Mouse (Mus musculus): ENCODE results near the gene Itga9.

The Itga9 gene

DNA sequence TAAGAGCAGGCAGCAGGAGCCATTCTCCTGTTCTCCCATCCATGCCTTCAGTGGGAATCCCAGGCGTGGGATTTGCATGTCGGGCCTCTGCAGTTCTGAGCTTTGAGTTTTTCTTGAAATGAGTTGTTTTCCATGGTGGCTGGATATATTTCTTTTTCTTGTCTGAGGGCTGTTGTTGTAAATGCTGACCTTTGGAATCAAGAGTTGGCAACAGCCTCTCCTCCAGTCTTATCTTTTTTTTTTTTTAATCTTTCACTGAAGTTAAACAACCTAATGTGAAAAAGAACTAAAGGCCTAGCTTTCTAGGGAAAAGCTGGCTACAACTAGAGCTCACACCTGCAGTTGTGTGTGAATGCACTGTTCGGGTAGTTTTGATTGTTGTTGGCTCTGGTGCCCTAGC, 240.3 kb downstream of the Itga9 start:
- POLR2A ChIA-PET, result no interaction called here
- CTCF ChIA-PET, result interaction anchor here in 2 of 4 experiments (0.5 to 0.6 kb wide), 2 partner anchors 61 to 1322 kb away, joined by 4 to 7 read pairs; no protein-coding TSS in a partner anchor

DNA sequence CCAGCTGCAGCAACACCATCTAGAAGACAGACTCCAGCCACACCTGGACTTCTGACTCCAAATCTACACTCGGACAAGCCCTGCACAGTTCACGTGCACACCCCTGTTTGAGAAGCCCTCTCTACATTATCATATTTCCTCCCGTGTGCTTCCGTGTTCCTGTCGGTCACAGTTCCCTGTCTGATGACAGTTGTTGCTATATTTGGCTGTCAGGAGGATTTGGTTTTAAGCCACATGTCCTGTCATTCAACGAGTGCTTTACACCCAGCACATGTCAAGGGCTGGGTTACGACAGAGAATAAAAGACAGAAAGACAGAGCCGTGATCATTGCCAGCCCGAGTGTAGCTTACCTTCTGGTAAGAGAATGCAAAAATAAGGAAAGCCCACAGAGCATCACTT, 250.2 kb downstream of the Itga9 start:
- ChIA-PET CTCF (no interaction called here), POLR2A (interaction anchor here in 1 of 4 experiments (1.3 kb wide), 1 partner anchor 15 kb away, joined by 3 read pairs; no protein-coding TSS in a partner anchor)

GRCm38 (mm10) chr9:118860613-118861141, 254.2 kb downstream of the Itga9 start:
- POLR2A ChIA-PET, result interaction anchor here in 2 of 4 experiments (0.6 to 3.1 kb wide), 4 partner anchors 29 to 455 kb away, joined by 3 to 19 read pairs (median 6); no protein-coding TSS in a partner anchor
- CTCF ChIA-PET, result interaction anchor here in 1 of 4 experiments (0.8 kb wide), 1 partner anchor 11 kb away, joined by 3 read pairs; no protein-coding TSS in a partner anchor

GRCm38 (mm10) chr9:118862214-118862613, 255.7 kb downstream of the Itga9 start:
- POLR2A ChIA-PET, result interaction anchor here in 3 of 4 experiments (0.6 to 3.1 kb wide), 7 partner anchors 11 to 255 kb away, joined by 3 to 19 read pairs (median 4); no protein-coding TSS in a partner anchor

DNA sequence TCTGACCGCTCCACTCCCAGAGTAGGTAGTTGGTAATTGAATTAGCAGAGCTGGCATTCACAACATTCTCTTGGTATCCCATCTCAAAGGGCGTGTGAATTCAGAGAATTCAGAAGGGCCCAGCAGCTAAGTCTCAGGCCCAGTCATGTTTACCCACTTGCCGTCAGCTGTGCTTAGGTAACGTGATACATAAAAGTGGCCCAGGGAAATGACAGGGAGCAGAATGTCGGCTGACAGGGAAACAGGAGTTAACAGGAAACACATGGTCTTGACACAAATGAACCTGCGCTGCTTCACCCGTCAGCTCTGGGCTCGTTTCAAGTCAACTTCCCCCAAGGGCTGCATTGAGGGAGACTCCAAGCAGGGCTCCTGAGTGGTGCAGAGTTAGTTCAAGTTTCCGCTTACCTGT, 256.4 kb downstream of the Itga9 start:
- POLR2A ChIA-PET, result interaction anchor here in 3 of 4 experiments (0.6 to 3.1 kb wide), 6 partner anchors 10 to 255 kb away, joined by 3 to 19 read pairs (median 4); no protein-coding TSS in a partner anchor
- CTCF ChIA-PET, result interaction anchor here in 1 of 4 experiments (1.2 kb wide), 1 partner anchor 18 kb away, joined by 3 read pairs; no protein-coding TSS in a partner anchor

More at GRCm38 (mm10) chr9:118862214-118862613, 255.7 kb downstream of the Itga9 start:
- CTCF ChIA-PET, result interaction anchor here in 2 of 4 experiments (1.0 to 1.2 kb wide), 3 partner anchors 9 to 47 kb away, joined by 3 read pairs; no protein-coding TSS in a partner anchor

- ChIA-PET POLR2A (interaction anchor here in 2 of 4 experiments (1.1 to 1.5 kb wide), 2 partner anchors 10 to 33 kb away, joined by 3 to 6 read pairs; no protein-coding TSS in a partner anchor), CTCF (no interaction called here)
Observed at GRCm38 (mm10) chr9:118863528-118863927, 257.0 kb downstream of the Itga9 start.

DNA sequence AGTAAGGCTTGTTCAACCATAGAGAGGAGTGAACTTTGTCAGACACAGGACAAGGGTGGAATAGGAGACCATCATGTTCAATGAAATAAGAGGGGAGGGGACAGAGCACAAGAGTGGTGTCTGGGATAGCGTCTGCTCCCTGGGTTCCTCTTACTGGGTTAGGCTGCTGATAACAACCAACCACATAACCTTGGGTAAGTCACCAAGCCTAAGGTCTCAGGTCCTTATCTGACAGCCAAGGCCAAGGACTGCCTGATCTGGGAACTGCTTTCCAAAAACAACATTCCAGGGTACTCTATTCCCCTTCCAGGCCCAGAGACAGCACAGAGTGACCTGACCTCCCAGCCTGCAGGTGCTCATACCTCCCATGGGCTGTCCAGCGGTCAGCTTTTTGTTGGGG, 260.5 kb downstream of the Itga9 start:
- POLR2A ChIA-PET, result no interaction called here
- CTCF ChIA-PET, result no interaction called here

DNA sequence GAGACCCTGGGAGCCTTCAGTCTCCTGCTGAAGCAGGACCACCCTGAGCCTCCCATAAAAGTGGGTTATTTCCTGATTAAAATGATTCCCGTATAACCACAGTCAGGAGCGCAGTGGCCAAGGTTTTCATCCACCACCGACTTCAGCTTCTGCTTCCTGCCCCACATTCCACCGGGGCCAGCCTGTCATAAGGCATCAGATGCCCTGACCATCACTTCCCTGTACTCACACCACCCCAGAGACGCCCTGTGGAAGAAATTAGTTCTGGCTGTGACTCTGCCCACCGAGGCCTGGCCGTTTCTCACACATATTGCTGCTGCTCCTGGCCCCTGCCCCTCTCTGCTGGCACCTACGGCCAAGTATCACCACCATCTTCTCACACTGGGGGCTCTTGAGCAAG, 261.4 kb downstream of the Itga9 start:
- ChIA-PET POLR2A (interaction anchor here in 1 of 4 experiments (0.5 kb wide), 1 partner anchor 236 kb away, joined by 3 read pairs; no protein-coding TSS in a partner anchor), CTCF (interaction anchor here in 1 of 4 experiments (1.1 to 1.3 kb wide), 2 partner anchors 14 to 262 kb away, joined by 3 read pairs; partner anchors contain the start of gene Itga9)

GRCm38 (mm10) chr9:118871089-118871488, 264.6 kb downstream of the Itga9 start:
- POLR2A ChIA-PET, result interaction anchor here in 2 of 4 experiments (1.0 to 2.1 kb wide), 5 partner anchors 10 to 279 kb away, joined by 3 to 6 read pairs (median 4); no protein-coding TSS in a partner anchor
- CTCF ChIA-PET, result interaction anchor here (0.6 to 1.8 kb wide), 16 partner anchors 9 to 1331 kb away, joined by 3 to 8 read pairs (median 3); no protein-coding TSS in a partner anchor

DNA sequence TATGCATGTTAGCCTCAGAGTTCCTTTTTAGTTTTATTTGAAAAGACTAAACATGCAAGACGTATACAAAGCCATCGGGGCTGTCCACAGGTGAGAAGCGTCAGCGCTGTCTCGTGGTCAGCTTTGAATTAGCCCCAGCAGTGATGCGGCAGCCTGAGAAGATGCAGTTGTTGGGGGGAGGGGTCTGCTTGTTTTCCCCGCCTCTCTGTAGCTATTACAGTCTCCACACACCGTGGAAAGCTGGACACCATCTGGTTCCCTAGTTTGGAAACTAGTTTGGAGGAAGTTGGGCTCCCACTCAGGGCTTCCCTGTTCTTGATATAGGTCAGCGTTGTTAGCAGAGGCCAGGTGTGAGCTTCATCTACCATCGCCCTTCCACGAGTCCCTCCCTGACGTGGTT, 266.5 kb downstream of the Itga9 start:
- POLR2A ChIA-PET, result interaction anchor here in 1 of 4 experiments (0.7 to 1.6 kb wide), 3 partner anchors 10 to 268 kb away, joined by 3 to 4 read pairs (median 3); no protein-coding TSS in a partner anchor
- CTCF ChIA-PET, result interaction anchor here in 3 of 4 experiments (1.0 to 1.8 kb wide), 4 partner anchors 8 to 35 kb away, joined by 4 to 10 read pairs (median 4); no protein-coding TSS in a partner anchor

DNA sequence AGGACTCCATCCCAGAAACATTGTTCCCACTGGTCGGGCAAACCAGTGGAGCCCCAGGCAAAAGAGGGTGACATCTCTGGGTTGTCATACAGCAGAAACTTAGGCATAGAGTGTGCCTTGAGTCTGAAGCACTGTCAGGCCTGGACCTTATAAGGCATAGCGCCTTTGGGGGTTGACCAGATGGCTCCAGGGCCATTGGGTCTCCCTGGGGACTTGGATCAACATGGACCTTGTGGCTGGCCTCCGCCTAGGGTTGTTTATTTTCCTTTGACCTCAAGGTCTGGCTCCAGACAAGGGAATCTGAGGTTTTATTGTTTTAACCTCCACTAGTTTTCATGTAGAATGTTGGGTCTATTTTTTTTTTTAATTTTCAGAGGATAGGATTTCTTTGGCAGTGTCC, 267.1 kb downstream of the Itga9 start:
- CTCF ChIA-PET, result interaction anchor here in 1 of 4 experiments (0.6 kb wide), 1 partner anchor 573 kb away, joined by 3 read pairs; no protein-coding TSS in a partner anchor
- POLR2A ChIA-PET, result interaction anchor here in 1 of 4 experiments (1.1 to 1.6 kb wide), 2 partner anchors 11 to 43 kb away, joined by 3 to 4 read pairs; no protein-coding TSS in a partner anchor

DNA sequence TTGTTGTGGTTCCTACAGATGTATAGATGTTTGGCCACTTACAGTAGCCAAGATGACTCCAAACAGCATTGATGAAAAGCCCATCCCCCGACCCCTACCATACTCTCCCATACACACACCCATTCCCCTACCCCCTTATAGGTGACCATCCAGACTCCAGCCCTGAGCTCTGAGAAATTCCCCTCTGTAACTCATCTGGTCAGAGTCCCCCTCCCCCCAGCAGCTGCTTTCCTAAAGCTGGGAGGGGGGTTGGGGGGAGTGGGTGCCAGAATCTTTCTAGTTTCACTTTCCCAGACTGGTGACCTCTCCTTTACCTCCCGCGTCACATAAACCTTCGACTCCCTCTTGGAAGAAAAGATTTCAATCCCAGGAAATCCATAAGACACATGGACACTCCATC, 269.2 kb downstream of the Itga9 start:
- ChIA-PET POLR2A (no interaction called here), CTCF (no interaction called here)

DNA sequence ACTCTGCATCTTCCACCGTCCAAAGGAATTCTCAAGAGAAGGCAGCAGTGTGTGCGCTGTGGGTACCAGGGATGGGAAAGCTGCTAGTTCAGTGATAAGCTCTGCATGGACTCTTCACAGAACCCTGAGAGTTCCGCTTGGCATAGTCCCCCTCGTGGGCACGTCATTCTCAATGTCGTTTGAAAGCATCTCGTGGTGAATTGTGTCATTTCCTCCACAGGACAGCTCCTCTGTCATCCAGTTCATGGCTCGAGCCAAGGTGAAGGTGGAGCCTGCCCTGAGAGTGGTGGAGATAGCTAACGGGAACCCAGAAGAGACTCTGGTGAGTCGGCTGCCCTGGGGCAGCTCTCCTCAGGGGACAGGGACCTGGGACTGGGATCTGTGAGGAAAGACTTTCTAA, 270.4 kb downstream of the Itga9 start:
- ChIA-PET POLR2A (interaction anchor here in 1 of 4 experiments (0.6 kb wide), 1 partner anchor 139 kb away, joined by 3 read pairs; no protein-coding TSS in a partner anchor), CTCF (no interaction called here)

GRCm38 (mm10) chr9:118877365-118878008, 271.0 kb downstream of the Itga9 start:
- POLR2A ChIA-PET, result no interaction called here
- CTCF ChIA-PET, result no interaction called here

DNA sequence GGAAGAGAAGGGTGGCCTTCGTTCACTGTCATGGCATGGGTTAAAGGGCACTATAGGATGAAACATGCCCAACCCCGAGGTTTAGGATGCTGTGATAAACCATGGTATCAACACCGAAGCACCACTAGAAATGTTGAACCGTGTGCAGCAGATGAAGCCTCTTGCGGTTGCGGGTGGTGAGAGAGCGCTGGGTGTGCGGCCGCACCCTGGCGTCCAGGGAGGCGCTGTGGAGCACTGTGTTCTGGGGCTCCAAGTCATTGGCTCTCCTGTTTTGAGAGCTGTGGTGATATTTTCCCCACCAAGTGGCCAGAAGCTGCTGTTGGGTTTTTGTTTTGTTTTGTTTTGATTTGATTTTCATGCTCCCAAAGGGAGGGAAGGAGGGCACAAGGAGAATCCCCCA, 272.1 kb downstream of the Itga9 start:
- CTCF ChIA-PET, result interaction anchor here in 3 of 4 experiments (0.6 to 1.2 kb wide), 8 partner anchors 14 to 839 kb away, joined by 3 to 4 read pairs (median 3); partner anchors contain the start of genes Azi2 (in 1 of the 3) and Itga9 (in 1 of the 3)

GRCm38 (mm10) chr9:118881281-118881945, 274.9 kb downstream of the Itga9 start:
- CTCF ChIA-PET, result interaction anchor here (0.6 to 1.9 kb wide), 41 partner anchors 9 to 428 kb away, joined by 3 to 10 read pairs (median 3); partner anchors contain the start of gene Itga9 (in 1 of the 4)

More for the DNA sequence above, 272.1 kb downstream of the Itga9 start:
- POLR2A ChIA-PET, result interaction anchor here in 1 of 4 experiments (0.6 kb wide), 1 partner anchor 192 kb away, joined by 3 read pairs; no protein-coding TSS in a partner anchor

DNA sequence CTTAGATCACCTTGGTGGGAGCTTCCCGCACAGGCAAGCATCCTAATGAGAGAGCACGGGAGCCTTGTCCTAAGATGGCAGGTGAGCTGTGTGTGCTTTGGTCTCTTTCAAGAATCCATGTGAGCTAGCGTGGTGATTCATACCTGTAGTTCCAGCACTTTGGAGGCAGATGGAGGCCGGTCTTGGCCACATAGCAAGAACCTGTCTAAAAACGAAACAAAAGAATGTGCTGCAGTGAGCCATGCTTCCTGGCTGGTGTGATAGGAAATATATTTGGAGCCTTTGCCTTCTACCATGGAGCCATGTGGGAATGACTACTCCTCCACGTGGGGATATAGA, 275.4 kb downstream of the Itga9 start:
- CTCF ChIA-PET, result interaction anchor here (0.6 to 1.9 kb wide), 32 partner anchors 9 to 428 kb away, joined by 3 to 10 read pairs (median 4); no protein-coding TSS in a partner anchor

More at GRCm38 (mm10) chr9:118881281-118881945, 274.9 kb downstream of the Itga9 start:
- POLR2A ChIA-PET, result interaction anchor here in 3 of 4 experiments (0.6 to 1.4 kb wide), 5 partner anchors 9 to 834 kb away, joined by 3 to 10 read pairs (median 4); no protein-coding TSS in a partner anchor

GRCm38 (mm10) chr9:118883150-118883549, 276.7 kb downstream of the Itga9 start:
- CTCF ChIA-PET, result no interaction called here
- POLR2A ChIA-PET, result no interaction called here

More for the DNA sequence above, 275.4 kb downstream of the Itga9 start:
- POLR2A ChIA-PET, result interaction anchor here in 3 of 4 experiments (0.6 to 1.4 kb wide), 4 partner anchors 10 to 833 kb away, joined by 3 to 10 read pairs (median 4); no protein-coding TSS in a partner anchor
